Mouse (Mus musculus): ENCODE measurements around the gene Ugt1a6b. TPM values are rescaled to one million over a fixed set of nuclear protein-coding genes. Genes with fewer than 3 reads are reported as not detected.
"Not testable (repeated sequence)": the region's sequence is repeated elsewhere in the genome, so short reads cannot be mapped to it uniquely, and the experiment has no call there.

The Ugt1a6b gene
- total and polyA plus RNA-seq, 3 experiments: 4.8 to 9.5 (median 6.5) TPM

- peak; percentile 66 for DNase-seq
These were observed 121.2 kb downstream of the Ugt1a6b start for GRCm38 (mm10) chr1:88224029-88224776.

GRCm38 (mm10) chr1:88225301-88225700 is 122.2 kb downstream of the Ugt1a6b start:
- DNase-seq: not testable (repeated sequence)

- no peak for DNase-seq
These were observed 122.7 kb downstream of the Ugt1a6b start for GRCm38 (mm10) chr1:88225741-88226140.

- DNase-seq: no peak
These were observed 123.8 kb downstream of the Ugt1a6b start, which contains the start of gene Mroh2a for GRCm38 (mm10) chr1:88226670-88227379. TSS of gene Mroh2a (plus strand) at chr1:88226986.

GRCm38 (mm10) chr1:88227482-88227881 is 124.4 kb downstream of the Ugt1a6b start:
- DNase-seq: no peak

- DNase-seq: no peak
These were observed 125.1 kb downstream of the Ugt1a6b start for GRCm38 (mm10) chr1:88228121-88228520.

- DNase-seq: no peak
These were observed 126.5 kb downstream of the Ugt1a6b start for GRCm38 (mm10) chr1:88229566-88229965.

- no peak for DNase-seq
These were observed 126.9 kb downstream of the Ugt1a6b start for GRCm38 (mm10) chr1:88229986-88230385.

GRCm38 (mm10) chr1:88230421-88230820 is 127.4 kb downstream of the Ugt1a6b start:
- no peak for DNase-seq

- DNase-seq: no peak
These were observed 128.1 kb downstream of the Ugt1a6b start for GRCm38 (mm10) chr1:88230981-88231802.

GRCm38 (mm10) chr1:88231803-88232499 is 128.9 kb downstream of the Ugt1a6b start:
- DNase-seq: no peak

GRCm38 (mm10) chr1:88232664-88233380 is 129.8 kb downstream of the Ugt1a6b start:
- no peak for DNase-seq

GRCm38 (mm10) chr1:88233421-88234247 is 130.6 kb downstream of the Ugt1a6b start:
- DNase-seq: no peak

GRCm38 (mm10) chr1:88234248-88234610 is 131.2 kb downstream of the Ugt1a6b start:
- DNase-seq: no peak

GRCm38 (mm10) chr1:88234646-88235045 is 131.6 kb downstream of the Ugt1a6b start:
- DNase-seq: no peak

GRCm38 (mm10) chr1:88235046-88235893 is 132.2 kb downstream of the Ugt1a6b start:
- DNase-seq: no peak

- DNase-seq: no peak
These were observed 132.9 kb downstream of the Ugt1a6b start for GRCm38 (mm10) chr1:88235894-88236415.

- DNase-seq: no peak
These were observed 134.3 kb downstream of the Ugt1a6b start for GRCm38 (mm10) chr1:88237311-88237710.

- DNase-seq: no peak
These were observed 135.7 kb downstream of the Ugt1a6b start for GRCm38 (mm10) chr1:88238771-88239170.
